Mouse (Mus musculus) 3134 (cell line): ENCODE measurements around the gene Gm7579.
"Not testable (repeated sequence)": the region's sequence is repeated elsewhere in the genome, so short reads cannot be mapped to it uniquely, and the experiment has no call there.

Source experiments
- DNase-seq: peaks from one replicate; pipeline ENCODE4 v3.0.0-alpha.2; 2011; ENCODE audit warnings: low spot score; ENCODE audit not compliant: insufficient read length; ENCODE audit errors: extremely low read depth

The Gm7579 gene

DNA sequence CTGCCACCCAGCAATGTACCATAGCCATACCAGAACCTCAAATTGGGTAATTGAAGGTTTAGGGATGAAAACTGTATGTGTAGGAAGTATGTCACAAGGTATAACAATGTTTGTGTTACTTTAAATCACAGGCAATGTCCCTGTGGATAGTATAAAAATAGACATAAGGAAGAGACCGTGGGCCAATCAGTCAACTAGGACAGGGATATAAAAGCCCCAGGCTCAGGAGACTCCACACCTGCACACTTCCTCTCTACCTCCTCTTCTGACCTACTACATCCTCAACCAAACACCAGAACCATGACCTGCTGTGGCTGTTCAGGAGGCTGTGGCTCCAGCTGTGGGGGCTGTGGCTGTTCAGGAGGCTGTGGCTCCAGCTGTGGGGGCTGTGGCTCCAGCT, at the start of gene Gm7579:
Gene Gm7579, plus strand, starts transcription at position 301 of the 400 bp plus-strand sequence.
- no peak for DNase-seq

DNA sequence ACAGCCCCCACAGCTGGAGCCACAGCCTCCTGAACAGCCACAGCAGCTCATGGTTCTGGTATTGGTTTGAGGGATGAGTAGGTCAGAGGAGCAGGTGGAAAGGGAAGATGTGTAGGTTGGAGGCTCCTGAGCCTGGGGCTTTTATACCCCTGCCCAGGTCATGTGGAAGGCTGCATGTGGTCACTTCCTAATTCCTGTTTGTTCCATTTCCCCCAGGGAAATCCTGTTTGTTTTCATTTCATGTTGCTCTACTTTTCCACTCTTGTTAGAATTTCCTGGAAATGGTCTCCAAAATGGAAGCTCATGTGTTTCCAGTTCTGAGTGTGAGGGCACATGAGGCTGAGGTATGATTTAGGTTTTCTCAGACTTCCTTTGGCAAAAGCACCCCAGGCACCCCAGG, 46.0 kb upstream of the Gm7579 start, which contains the start of gene Gm4553:
Gene Gm4553, minus strand, starts transcription at position 101 of the 400 bp plus-strand sequence.
- not testable (repeated sequence) for DNase-seq

DNA sequence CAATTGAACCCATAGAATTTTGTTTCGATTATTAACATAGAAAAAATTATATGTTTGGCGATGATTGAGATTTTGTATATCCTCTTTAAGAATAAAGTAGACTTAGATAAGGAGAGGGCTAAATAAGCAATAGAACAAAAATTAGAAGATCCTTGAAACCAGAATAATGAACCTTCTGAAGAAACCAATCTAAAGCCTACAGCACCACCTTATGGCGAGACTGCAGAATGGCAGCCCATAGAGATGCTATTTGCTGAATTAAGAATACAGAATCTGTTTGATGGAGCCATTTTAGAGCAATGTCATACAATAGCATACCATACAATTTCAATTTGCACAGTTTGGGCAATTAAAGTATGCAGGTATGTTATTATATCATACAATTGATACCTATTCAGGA, 41.8 kb upstream of the Gm7579 start:
- DNase-seq = no peak

DNA sequence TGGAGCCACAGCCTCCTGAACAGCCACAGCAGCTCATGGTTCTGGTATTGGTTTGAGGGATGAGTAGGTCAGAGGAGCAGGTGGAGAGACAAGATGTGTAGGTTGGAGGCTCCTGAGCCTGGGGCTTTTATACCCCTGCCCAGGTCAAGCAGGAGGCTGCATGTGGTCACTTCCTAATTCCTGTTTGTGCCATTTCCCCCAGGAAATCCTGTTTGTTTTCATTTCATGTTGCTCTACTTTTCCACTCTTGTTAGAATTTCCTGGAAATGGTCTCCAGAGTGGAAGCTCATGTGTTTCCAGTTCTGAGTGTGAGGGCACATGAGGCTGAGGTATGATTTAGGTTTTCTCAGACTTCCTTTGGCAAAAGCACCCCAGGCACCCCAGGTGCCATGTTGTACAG, 35.8 kb upstream of the Gm7579 start, which contains the start of gene Krtap5-2:
Gene Krtap5-2, minus strand, starts transcription at position 101 of the 400 bp plus-strand sequence.
- not testable (repeated sequence) for DNase-seq

DNA sequence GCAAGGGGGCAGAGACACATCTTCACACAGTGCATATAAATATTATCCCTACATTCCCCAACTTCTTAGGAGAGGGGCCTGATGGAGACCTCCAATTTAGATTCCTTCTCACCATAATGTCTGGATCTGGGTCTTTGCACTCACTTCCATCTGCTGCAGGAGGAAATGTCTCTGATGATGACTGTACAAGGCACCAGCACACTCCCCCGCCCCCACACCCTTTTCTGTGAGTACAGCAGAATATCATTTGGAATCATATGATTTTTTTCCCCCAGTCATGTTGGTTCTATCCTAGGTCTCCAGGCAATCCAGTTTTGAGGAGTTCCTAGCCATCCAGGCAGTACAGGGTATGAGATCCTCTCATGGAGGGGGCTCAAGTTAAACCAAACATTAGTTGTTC, 33.0 kb upstream of the Gm7579 start:
- DNase-seq = no peak

DNA sequence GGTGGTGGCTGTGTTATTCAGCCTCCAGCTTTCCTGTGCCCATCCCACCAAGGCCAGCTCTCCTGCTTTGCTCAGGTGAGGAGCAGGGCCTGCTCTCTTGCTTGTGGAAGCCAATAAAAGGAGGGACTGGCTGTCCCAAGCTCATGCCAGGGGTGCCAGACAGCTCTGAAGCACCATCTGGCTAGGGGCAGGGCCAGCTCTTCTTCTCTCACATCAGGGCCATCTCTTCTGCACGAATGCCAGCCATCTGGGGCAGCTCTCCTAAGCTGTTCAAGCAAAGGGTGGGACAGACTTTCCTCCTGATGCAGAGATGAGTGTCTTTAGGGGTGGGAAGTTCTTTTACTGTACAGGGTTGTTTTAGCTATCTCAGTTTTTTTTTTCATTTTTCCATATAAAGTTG, 30.6 kb upstream of the Gm7579 start:
- DNase-seq = no peak

DNA sequence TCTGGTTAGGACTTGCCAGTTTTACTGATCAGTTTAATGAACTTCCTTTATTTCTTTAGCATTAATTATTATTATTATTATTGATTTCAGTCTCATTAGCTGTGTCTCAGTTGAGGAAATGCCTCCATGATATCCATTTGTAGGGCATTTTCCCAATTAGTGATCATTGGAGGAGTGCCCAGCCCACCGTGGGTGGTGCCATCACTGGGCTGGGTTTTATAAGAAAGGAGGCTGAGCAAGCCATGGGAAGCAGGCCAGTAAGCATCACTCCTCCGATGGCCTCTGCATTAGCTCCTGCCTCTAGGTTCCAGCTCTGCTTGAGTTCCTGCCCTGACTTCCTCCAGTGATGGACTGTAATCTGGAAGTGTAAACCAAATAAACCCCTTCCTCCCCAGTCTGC, 23.5 kb upstream of the Gm7579 start:
- no peak for DNase-seq

DNA sequence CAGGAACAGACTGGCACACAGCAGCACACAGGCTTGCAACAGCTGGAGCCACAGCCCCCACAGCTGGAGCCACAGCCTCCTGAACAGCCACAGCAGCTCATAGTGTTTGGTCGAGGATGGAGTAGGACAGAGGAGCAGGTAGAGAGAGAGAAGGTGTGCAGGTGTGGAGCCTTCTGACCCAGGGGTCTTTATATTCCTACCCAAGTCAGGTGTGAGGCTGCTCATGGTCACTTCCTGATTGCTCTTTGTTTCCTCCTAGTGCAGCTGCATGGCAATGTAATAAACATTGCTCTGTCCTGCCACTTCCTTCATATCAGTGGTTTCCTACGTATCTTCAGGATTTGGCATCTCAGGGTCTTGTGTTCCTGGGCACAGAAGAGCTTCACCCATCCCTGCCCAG, 21.4 kb upstream of the Gm7579 start, which contains the start of gene Gm10153:
Gene Gm10153, minus strand, starts transcription at position 101 of the 400 bp plus-strand sequence.
- no peak for DNase-seq

DNA sequence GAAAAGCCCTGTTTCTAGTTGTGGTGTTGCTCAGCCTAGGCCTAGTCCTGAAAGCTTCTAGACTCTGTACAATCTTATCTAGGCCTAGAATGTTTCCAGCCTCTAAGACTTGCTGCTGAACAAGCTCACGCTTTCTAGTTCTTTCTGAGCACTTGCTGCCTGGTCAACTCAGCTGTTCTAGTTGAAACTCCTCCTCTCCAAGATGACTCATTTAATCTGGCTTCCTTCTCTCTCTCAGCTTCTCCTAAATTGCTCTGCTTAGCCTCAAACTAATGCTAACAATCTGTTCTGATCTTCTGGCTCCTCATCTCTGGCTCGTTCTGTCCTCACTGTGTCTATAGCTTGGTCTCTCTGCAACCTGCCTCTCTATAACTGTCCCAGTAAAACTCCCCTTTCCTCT, 12.9 kb upstream of the Gm7579 start:
- no peak for DNase-seq

DNA sequence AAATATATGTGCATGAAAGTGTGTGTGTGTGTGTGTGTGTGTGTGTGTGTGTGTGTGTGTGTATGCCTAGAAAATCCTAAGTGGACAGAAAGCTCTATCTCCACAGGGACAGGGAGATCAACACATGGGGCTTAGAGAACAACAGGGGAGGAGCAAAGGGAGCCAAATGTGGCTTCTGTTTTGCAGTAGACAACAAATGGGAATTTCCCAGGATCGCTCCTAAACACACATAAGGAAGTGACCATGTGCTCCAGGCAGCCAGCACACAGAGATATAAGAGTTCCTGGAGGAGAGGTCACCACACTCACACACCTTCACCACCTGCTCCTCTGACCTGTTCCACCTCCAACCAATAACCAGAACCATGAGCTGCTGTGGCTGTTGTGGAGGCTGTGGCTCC, 10.6 kb upstream of the Gm7579 start, which contains the start of gene Krtap5-3:
Gene Krtap5-3, plus strand, starts transcription at position 301 of the 400 bp plus-strand sequence.
- no peak for DNase-seq

DNA sequence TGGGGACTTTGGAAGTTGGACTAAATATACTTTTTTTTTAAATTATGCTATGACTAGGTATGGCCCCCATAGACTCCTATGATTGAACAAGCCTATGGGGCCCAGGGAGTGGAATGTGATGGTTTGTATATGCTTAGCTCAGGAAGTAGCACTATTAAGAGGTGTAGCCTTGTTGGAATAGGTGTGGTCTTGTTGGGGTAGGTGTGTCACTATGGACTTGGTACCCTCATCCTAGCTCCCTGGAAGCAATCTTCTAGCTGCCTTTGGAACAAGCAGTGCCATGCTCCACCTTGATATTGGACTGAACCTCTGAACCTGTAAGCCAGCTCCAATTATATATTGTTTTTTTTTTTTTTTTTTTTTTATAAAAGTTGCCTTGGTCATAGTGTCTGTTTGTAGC, 6.2 kb upstream of the Gm7579 start:
- DNase-seq = no peak

DNA sequence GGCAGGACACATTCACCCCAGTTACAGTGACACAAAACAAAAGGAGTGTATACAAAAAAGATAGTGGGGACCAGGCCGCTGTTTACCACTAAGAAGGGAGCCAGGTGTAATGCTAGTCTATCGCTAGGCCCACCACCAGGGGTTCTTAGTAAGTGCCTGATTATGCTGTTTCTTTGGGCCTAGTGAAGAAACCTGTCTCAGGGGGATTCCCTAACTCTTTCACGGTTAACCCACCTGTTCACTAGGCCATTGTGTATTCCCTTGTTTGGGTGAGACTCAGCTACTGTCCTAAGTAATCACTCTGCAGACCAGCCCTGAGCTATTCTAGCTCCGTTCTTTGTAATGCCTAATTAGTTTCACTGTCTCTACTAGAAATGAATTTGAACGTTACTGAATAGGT, 4.8 kb upstream of the Gm7579 start:
- DNase-seq = not testable (repeated sequence)

DNA sequence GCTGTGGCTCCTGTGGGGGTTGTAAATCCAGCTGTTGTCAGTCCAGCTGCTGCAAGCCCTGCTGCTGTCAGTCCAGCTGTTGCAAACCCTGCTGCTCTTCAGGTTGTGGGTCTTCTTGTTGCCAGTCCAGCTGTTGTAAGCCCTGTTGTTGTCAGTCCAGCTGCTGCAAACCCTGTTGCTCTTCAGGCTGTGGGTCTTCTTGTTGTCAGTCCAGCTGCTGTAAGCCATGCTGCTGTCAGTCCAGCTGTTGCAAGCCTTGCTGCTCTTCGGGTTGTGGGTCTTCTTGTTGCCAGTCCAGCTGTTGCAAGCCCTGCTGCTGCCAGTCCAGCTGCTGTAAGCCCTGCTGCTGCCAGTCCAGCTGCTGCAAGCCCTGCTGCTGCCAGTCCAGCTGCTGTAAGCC, 477 bp downstream of the Gm7579 start:
- DNase-seq = not testable (repeated sequence)

DNA sequence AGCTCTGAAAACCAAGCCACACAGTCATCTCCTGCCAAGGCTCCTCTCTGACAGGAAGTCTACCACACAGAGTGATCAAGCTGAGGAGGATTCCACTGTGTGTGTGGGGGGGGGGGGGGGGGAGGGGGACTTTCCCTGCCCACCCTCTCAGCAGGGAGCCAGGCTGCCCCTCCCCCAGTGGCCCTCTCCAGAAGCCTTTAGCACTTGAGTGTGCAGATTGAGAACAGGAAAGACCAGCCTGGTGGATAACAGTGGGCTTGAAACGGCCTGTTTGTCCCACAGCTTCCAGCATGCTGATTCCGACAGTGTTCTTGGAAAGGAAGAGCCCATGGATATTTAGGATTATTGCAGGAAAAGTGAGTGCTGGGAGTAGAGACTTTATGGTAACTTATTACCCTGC, 12.9 kb downstream of the Gm7579 start:
- no peak for DNase-seq

DNA sequence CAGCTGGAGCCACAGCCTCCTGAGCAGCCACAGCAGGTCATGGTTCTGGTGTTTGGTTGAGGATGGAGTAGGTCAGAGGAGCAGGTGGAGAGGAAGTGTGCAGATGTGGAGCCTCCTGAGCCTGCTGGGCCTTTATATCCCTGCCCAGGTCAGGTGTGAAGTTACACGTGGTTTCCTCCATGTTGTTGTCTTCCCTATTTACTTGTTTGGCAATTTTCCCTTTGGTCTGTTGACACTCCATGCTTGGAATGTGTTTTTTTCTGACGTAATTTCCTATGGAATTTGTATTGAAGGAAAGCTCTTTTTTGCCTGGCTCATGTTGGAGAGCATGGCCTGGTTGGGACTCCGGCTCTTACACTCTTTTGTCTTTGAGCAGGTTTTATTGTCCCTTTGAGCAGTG, 18.2 kb downstream of the Gm7579 start, which contains the start of gene Krtap5-5:
Gene Krtap5-5, minus strand, starts transcription at position 101 of the 400 bp plus-strand sequence.
- not testable (repeated sequence) for DNase-seq

DNA sequence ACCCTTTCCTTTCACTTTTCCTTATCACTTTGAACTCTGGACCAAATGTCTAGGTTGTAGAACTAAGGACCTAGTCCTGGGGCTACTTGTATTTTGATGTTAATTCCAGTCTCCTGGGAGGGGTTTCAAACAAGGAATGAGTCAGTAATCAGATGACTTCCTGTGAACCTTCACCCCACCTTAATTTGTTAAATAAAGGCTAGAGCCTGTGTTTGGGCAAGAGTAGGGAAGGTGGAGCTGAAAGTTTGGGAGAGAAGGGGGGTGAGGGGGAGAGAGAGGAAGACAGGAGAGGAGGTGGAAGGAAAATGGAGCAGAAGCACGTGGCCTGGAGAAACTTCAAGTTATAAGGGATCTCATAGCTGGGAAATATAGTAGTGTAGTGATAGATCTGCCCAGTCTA, 19.9 kb downstream of the Gm7579 start:
- DNase-seq = no peak

DNA sequence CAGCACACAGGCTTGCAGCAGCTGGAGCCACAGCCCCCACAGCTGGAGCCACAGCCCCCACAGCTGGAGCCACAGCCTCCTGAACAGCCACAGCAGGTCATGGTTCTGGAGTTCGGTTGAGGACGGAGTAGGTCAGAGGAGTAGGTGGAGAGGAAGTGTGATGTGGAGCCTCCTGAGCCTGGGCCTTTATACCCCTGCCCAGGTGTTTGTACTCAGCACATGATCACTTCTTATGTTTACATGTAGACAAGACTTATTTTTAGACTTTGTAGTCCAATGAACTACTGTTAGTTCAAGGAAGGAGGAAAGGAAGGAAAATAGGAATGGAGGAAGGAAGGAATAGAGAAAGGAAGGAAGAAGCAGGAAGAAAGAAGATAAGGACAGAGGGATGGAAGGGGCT, 29.3 kb downstream of the Gm7579 start, which contains the start of gene Gm40460:
Gene Gm40460, minus strand, starts transcription at position 101 of the 400 bp plus-strand sequence.
- no peak for DNase-seq

DNA sequence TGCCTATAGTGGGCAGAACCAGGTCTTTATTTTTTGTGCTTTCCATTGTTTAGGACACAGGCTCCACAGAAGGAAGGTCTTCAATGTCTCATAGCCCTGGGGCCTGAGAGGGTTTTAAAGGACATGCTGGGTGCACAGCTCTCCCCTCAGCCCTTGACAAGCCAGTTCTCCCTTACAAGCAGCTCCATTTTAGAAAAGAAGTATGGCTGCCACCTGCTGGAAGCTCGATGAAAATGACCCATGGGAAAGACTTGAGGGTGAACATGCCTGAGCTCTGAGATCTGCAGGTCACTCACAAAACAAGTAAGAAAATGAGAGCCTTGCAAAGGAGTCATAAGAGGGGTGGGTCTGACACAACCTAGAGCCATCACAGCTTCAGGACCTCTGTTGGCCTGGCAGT, 38.2 kb downstream of the Gm7579 start:
- DNase-seq = no peak

DNA sequence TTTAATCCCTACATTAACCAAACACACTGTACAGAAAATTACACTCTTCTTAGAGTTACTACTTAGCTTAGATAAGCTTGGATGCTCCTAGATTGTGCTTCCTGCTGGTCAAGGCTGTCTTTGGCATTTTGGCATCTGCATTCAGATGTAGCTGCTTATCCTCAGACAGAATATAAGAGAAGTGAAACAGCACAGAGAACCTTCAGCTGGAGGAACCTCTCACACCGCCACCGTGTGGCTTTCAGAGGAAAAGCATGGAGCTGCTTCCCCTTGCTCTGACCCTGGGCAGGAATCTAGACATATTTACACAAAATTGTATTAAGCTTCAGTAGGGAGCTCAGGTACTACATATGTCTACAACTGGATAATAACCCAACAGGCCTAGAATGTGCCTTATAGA, 43.9 kb downstream of the Gm7579 start:
- no peak for DNase-seq

DNA sequence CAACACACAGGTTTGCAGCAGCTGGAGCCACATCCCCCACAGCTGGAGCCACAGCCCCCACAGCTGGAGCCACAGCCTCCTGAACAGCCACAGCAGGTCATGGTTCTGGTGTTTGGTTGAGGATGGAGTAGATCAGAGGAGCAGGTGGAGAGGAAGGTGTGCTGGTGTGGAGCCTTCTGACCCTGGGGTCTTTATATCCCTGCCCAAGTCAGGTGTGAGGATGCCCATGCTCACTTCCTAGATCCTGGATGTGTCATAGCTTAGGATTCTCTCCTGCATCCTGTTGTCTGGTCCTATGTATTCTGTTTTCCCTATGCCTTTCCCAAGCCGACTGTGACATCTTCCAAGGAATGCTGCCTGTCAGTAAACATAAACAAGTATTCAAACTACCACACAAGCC, 46.6 kb downstream of the Gm7579 start, which contains the start of gene Gm2431:
Gene Gm2431, minus strand, starts transcription at position 101 of the 400 bp plus-strand sequence.
- not testable (repeated sequence) for DNase-seq
